Mouse (Mus musculus): ENCODE data around the gene Mtrex.

Mtrex gene

GRCm38 (mm10) chr13:112927287-112928001, at the start of gene Mtrex, which contains the start of gene Dhx29:
Mtrex (minus strand) TSS chr13:112927398.
Dhx29 (plus strand) TSS chr13:112927454.
- DNase-seq, result peak; percentile 99 to 100

- no peak for DNase-seq
These were observed 49.5 kb upstream of the Mtrex start for GRCm38 (mm10) chr13:112976720-112977119.

GRCm38 (mm10) chr13:112967267-112967666, 40.1 kb upstream of the Mtrex start:
- DNase-seq, result no peak

- no peak for DNase-seq
These were observed 37.2 kb upstream of the Mtrex start for GRCm38 (mm10) chr13:112964421-112964820.

- DNase-seq, result no peak
These were observed 35.9 kb upstream of the Mtrex start for GRCm38 (mm10) chr13:112963081-112963480.

GRCm38 (mm10) chr13:112954067-112954466, 26.9 kb upstream of the Mtrex start:
- no peak for DNase-seq

- DNase-seq, result no peak
These were observed 18.7 kb upstream of the Mtrex start for GRCm38 (mm10) chr13:112945900-112946299.

- DNase-seq, result no peak
These were observed 18.1 kb upstream of the Mtrex start for GRCm38 (mm10) chr13:112945312-112945711.

- DNase-seq, result no peak
These were observed 14.7 kb upstream of the Mtrex start for GRCm38 (mm10) chr13:112941879-112942330.

- no peak for DNase-seq
These were observed 10.9 kb upstream of the Mtrex start for GRCm38 (mm10) chr13:112938130-112938529.

- DNase-seq, result no peak
These were observed 955 bp upstream of the Mtrex start for GRCm38 (mm10) chr13:112928038-112928668.

GRCm38 (mm10) chr13:112926796-112927195, 402 bp downstream of the Mtrex start:
- peak; percentile 30 to 48 for DNase-seq

GRCm38 (mm10) chr13:112925976-112926375, 1.2 kb downstream of the Mtrex start:
- DNase-seq, result no peak

- no peak for DNase-seq
These were observed 1.9 kb downstream of the Mtrex start for GRCm38 (mm10) chr13:112925266-112925665.

- DNase-seq, result no peak
These were observed 6.3 kb downstream of the Mtrex start for GRCm38 (mm10) chr13:112920906-112921305.

GRCm38 (mm10) chr13:112919141-112919865, 7.9 kb downstream of the Mtrex start:
- DNase-seq, result no peak

GRCm38 (mm10) chr13:112910434-112910833, 16.8 kb downstream of the Mtrex start:
- DNase-seq, result no peak

GRCm38 (mm10) chr13:112909663-112910062, 17.5 kb downstream of the Mtrex start:
- DNase-seq, result peak; percentile 55 to 65

- no peak for DNase-seq
These were observed 25.0 kb downstream of the Mtrex start for GRCm38 (mm10) chr13:112902176-112902575.

- DNase-seq, result no peak
These were observed 40.0 kb downstream of the Mtrex start for GRCm38 (mm10) chr13:112887234-112887633.

GRCm38 (mm10) chr13:112871500-112872266, 55.5 kb downstream of the Mtrex start:
- DNase-seq, result no peak

- DNase-seq, result peak in 1 of 2 experiments; percentile 17
These were observed 57.0 kb downstream of the Mtrex start for GRCm38 (mm10) chr13:112870039-112870690.
